Mouse (Mus musculus) kidney, adult 2 months (tissue): Measurements from ENCODE around the gene Prdm1. TPM values are rescaled to one million over a fixed set of nuclear protein-coding genes. Genes with fewer than 3 reads are reported as not detected.

Source experiments
- DNase-seq: peaks from one replicate; pipeline ENCODE4 v3.0.0; 2021
- H3K27ac ChIP-seq: fragments of 200-500 bp; 2 replicates; pipeline ENCODE4 v1.5.1; 2012; ENCODE audit warnings: low read depth, low read length, control low read depth, inconsistent platforms; ENCODE audit not compliant: insufficient read depth
- H3K27me3 ChIP-seq: fragments of 200-500 bp; replicated peaks from 2 replicates; pipeline ENCODE4 v1.6.1; 2012; ENCODE audit warnings: mild to moderate bottlenecking, moderate library complexity, low read length, inconsistent platforms; ENCODE audit not compliant: control insufficient read depth, insufficient read depth
- H3K36me3 ChIP-seq: fragments of 200-500 bp; 2 replicates; pipeline ENCODE4 v1.6.1; 2012; ENCODE audit warnings: mild to moderate bottlenecking, moderate library complexity, low read length, inconsistent platforms; ENCODE audit not compliant: control insufficient read depth, insufficient read depth
- H3K4me1 ChIP-seq: fragments of 200-500 bp; 2 replicates; pipeline ENCODE4 v1.6.1; 2011; ENCODE audit warnings: low read length; ENCODE audit not compliant: control insufficient read depth, insufficient read depth
- H3K4me3 ChIP-seq: fragments of 200-500 bp; 2 replicates; pipeline ENCODE4 v1.5.1; 2011; ENCODE audit warnings: mild to moderate bottlenecking, low read depth, low read length, control low read depth; ENCODE audit not compliant: insufficient read depth
- CTCF ChIP-seq: fragments of 200-500 bp; conservative IDR thresholded peaks from 2 replicates; pipeline ENCODE4 v1.5.1; 2011; ENCODE audit warnings: low read depth, mild to moderate bottlenecking, control low read depth, low read length, moderate library complexity, mixed read lengths; ENCODE audit not compliant: insufficient read depth, insufficient read length
- POLR2A ChIP-seq: fragments of 200-500 bp; IDR thresholded peaks from one replicate; pipeline ENCODE4 v1.6.1; 2011; ENCODE audit warnings: low read depth, low read length, control low read depth
- WGBS: fragments of 180-500 bp; shearing (Covaris S2); methylation state at CpG from one replicate; pipeline ENCODE4 v1.1.7; 2018; 5-methylcytosine and 5-hydroxymethylcytosine counted together
- polyA plus RNA-seq: library from polyadenylated mRNA; depleted of rRNA; stranded (reverse); fragments of >200 nt; gene quantifications from 2 replicates; pipeline ENCODE4 v1.2.3, GENCODE M21; 2012

Gene Prdm1
- polyA plus RNA-seq, 1 experiment: 1.9 TPM

- Histone ChIP-seq H3K27ac (no peak overlapping the region), H3K27me3 (no peaks in the 10 kb centered on the region), H3K4me1 (no peaks in the 10 kb centered on the region), H3K36me3 (no peaks in the 10 kb centered on the region), H3K4me3 (no peak overlapping the region)
- DNase-seq: no peak
- no peak for TF ChIP-seq CTCF
- no peak for TF ChIP-seq POLR2A
- WGBS: 90% methylated on average over 5 of the region's 5 CpGs
These were observed 15.2 kb downstream of the Prdm1 start for GRCm38 (mm10) chr10:44513108-44513507.

GRCm38 (mm10) chr10:44511029-44511428, 17.3 kb downstream of the Prdm1 start:
- Histone ChIP-seq H3K27me3 (no peaks in the 10 kb centered on the region), H3K4me1 (no peaks in the 10 kb centered on the region), H3K27ac (no peak overlapping the region), H3K36me3 (no peaks in the 10 kb centered on the region), H3K4me3 (no peak overlapping the region)
- TF ChIP-seq POLR2A (no peak), CTCF (no peak)
- WGBS: 89% methylated on average over 3 of the region's 3 CpGs
- DNase-seq: no peak

GRCm38 (mm10) chr10:44508649-44509048, 19.7 kb downstream of the Prdm1 start:
- no peaks in the 10 kb centered on the region for H3K27me3 ChIP-seq
- H3K4me3 ChIP-seq: no peak overlapping the region
- H3K36me3 ChIP-seq: no peaks in the 10 kb centered on the region
- H3K4me1 ChIP-seq: no peaks in the 10 kb centered on the region
- TF ChIP-seq POLR2A: no peak
- H3K27ac ChIP-seq: no peak overlapping the region
- 97% methylated on average over 7 of the region's 7 CpGs for WGBS
- no peak for DNase-seq

- Histone ChIP-seq H3K4me1 (no peaks in the 10 kb centered on the region), H3K4me3 (no peak overlapping the region), H3K27ac (no peak overlapping the region), H3K36me3 (no peaks in the 10 kb centered on the region), H3K27me3 (no peaks in the 10 kb centered on the region)
- no peak for TF ChIP-seq POLR2A
- no peak for TF ChIP-seq CTCF
- 76% methylated on average over 2 of the region's 2 CpGs for WGBS
- DNase-seq: no peak
These were observed 20.3 kb downstream of the Prdm1 start for GRCm38 (mm10) chr10:44507984-44508383.

- DNase-seq: peak; percentile 36
These were observed 25.4 kb downstream of the Prdm1 start for GRCm38 (mm10) chr10:44502891-44503290.

GRCm38 (mm10) chr10:44499897-44500519, 28.3 kb downstream of the Prdm1 start:
- Histone ChIP-seq H3K27ac (no peak overlapping the region), H3K36me3 (no peaks in the 10 kb centered on the region), H3K4me3 (no peak overlapping the region), H3K27me3 (no peaks in the 10 kb centered on the region), H3K4me1 (no peaks in the 10 kb centered on the region)
- DNase-seq: no peak
- TF ChIP-seq CTCF: no peak
- no peak for TF ChIP-seq POLR2A
- WGBS: 51% methylated on average over 15 of the region's 15 CpGs

More at GRCm38 (mm10) chr10:44502891-44503290, 25.4 kb downstream of the Prdm1 start:
- Histone ChIP-seq H3K27ac (no peak overlapping the region), H3K4me1 (no peaks in the 10 kb centered on the region), H3K4me3 (no peak overlapping the region), H3K36me3 (no peaks in the 10 kb centered on the region), H3K27me3 (no peaks in the 10 kb centered on the region)
- WGBS: 73% methylated on average over 13 of the region's 13 CpGs
- TF ChIP-seq CTCF (no peak), POLR2A (no peak)

- no peak for DNase-seq
- Histone ChIP-seq H3K27ac (no peak overlapping the region), H3K27me3 (no peaks in the 10 kb centered on the region), H3K4me3 (no peak overlapping the region), H3K36me3 (no peaks in the 10 kb centered on the region), H3K4me1 (peaks cover 2% of the 10 kb centered on the region; the same call in 1 of the 2 replicates)
- 77% methylated on average over 15 of the region's 15 CpGs for whole genome bisulfite sequencing
- TF ChIP-seq POLR2A (no peak), CTCF (no peak)
These were observed 34.3 kb downstream of the Prdm1 start for GRCm38 (mm10) chr10:44493818-44494492.
